Mouse (Mus musculus) lung, postnatal 0 days (tissue): ENCODE measurements around the gene Zbtb38.

Source experiments
- CTCF ChIP-seq: IDR thresholded peaks from 2 replicates; pipeline ENCODE4 v1.5.1; 2016; ENCODE audit warnings: antibody characterized with exemption, mild to moderate bottlenecking
- EP300 ChIP-seq: IDR thresholded peaks from 2 replicates; pipeline ENCODE4 v1.6.1; 2016; ENCODE audit warnings: antibody characterized with exemption, mild to moderate bottlenecking, control low read depth

- TF ChIP-seq EP300: no peak
- no peak for TF ChIP-seq CTCF
Measured at GRCm38 (mm10) chr9:96653538-96653937, 99.1 kb downstream of the Zbtb38 start.
